Comparison of ENCODE assay signal across 25 mouse cellular contexts in genomic region chr2:68926913-68927790, GRCm38 (mm10).
A peak's percentile ranks its signal among the peaks of the same experiment; 100 is the strongest.
DNase-seq lines count a peak whose midpoint lies in the region; ATAC-seq lines count a peak whose summit lies in the region.
"Had no signal": no experiment of that assay in that cellular context is flagged by ENCODE, and none has a peak within 500 bp of the region (broad histone marks: within the 10 kb centered on the region; RNA-seq: fewer than 3 reads in every experiment).

No protein-coding gene starts in this region.

- ATAC-seq in hindbrain, embryonic 16.5 days: 0 out of 2 replicates have a peak, but pooled peaks have one; percentile 17
- no peak for ATAC-seq in hindbrain, embryonic 11.5 days (ENCODE audit: low FRiP score)
- ATAC-seq in midbrain, embryonic 11.5 days (ENCODE audit: low FRiP score): no peak
- ATAC-seq in intestine, embryonic 15.5 days: peak; percentile 84
- ATAC-seq: forebrain, embryonic 15.5 days; inflammation-experienced regulatory T-cells, adult 6 months; liver, embryonic 12.5 days; midbrain, embryonic 13.5 days; Patski had no signal

- DNase-seq in hindbrain, embryonic 11.5 days (ENCODE audit: low spot score): no peak
- peak; percentile 61 for DNase-seq in midbrain, embryonic 11.5 days (ENCODE audit: low spot score, missing footprints)
- DNase-seq in midbrain, embryonic 10.5 days (ENCODE audit: low spot score): no peak
- peak; percentile 21 for DNase-seq in yolk sac, embryonic 10.5 days (ENCODE audit: low spot score)
- DNase-seq in gastrocnemius, postnatal 25 days: no peak
- DNase-seq: adrenal gland, postnatal 10 days; cerebellum, adult 18-20 months; cerebellum, postnatal 14 days; gastrocnemius, postnatal 14 days; heart, adult 2 months; heart, postnatal 14 days; lung, adult 2 months; lung, postnatal 14 days had no signal

- no peaks in the 10 kb centered on the region for H3K9me3 ChIP-seq in hindbrain, embryonic 16.5 days (ENCODE audit: control insufficient read depth, low read length)
- no peaks in the 10 kb centered on the region for H3K9me3 ChIP-seq in hindbrain, embryonic 11.5 days (ENCODE audit: control insufficient read depth, low read length)
- no peaks in the 10 kb centered on the region for H3K9me3 ChIP-seq in midbrain, embryonic 11.5 days (ENCODE audit: control insufficient read depth, low read length)
- no peaks in the 10 kb centered on the region for H3K9me3 ChIP-seq in midbrain, embryonic 10.5 days (replicated peaks)
- no peaks in the 10 kb centered on the region for H3K9me3 ChIP-seq in intestine, embryonic 15.5 days
- H3K9me3 ChIP-seq: embryonic facial prominence, embryonic 15.5 days; forebrain, embryonic 15.5 days; G1E; heart, embryonic 13.5 days; hindbrain, embryonic 13.5 days; limb, embryonic 12.5 days; liver, embryonic 12.5 days; midbrain, embryonic 13.5 days had no signal

- H3K27ac ChIP-seq in hindbrain, embryonic 16.5 days (ENCODE audit: low read depth, low read length): no peak overlapping the region
- H3K27ac ChIP-seq in hindbrain, embryonic 11.5 days (ENCODE audit: low read depth, low read length): no peak overlapping the region
- no peak overlapping the region for H3K27ac ChIP-seq in midbrain, embryonic 11.5 days (ENCODE audit: low read depth, low read length)
- H3K27ac ChIP-seq in midbrain, embryonic 10.5 days (replicated peaks): no peak overlapping the region
- H3K27ac ChIP-seq in intestine, embryonic 15.5 days: peak overlapping the region; percentile 32; the same call in 1 of the 2 replicates
- H3K27ac ChIP-seq: embryonic facial prominence, embryonic 15.5 days; forebrain, embryonic 15.5 days; heart, adult 2 months; heart, embryonic 13.5 days; hindbrain, embryonic 13.5 days; limb, embryonic 12.5 days; liver, embryonic 12.5 days; midbrain, embryonic 13.5 days had no signal

- H3K36me3 ChIP-seq in hindbrain, embryonic 16.5 days (ENCODE audit: control insufficient read depth, insufficient read depth, low read length): no peaks in the 10 kb centered on the region
- no peaks in the 10 kb centered on the region for H3K36me3 ChIP-seq in hindbrain, embryonic 11.5 days (ENCODE audit: control insufficient read depth, insufficient read depth, low read length)
- H3K36me3 ChIP-seq in midbrain, embryonic 11.5 days (ENCODE audit: control insufficient read depth, insufficient read depth, low read length): no peaks in the 10 kb centered on the region
- H3K36me3 ChIP-seq in midbrain, embryonic 10.5 days: no peaks in the 10 kb centered on the region
- H3K36me3 ChIP-seq in intestine, embryonic 15.5 days: no peaks in the 10 kb centered on the region
- H3K36me3 ChIP-seq: embryonic facial prominence, embryonic 15.5 days; forebrain, embryonic 15.5 days; heart, embryonic 13.5 days; hindbrain, embryonic 13.5 days; limb, embryonic 12.5 days; liver, embryonic 12.5 days; midbrain, embryonic 13.5 days had no signal

- no peaks in the 10 kb centered on the region for H3K27me3 ChIP-seq in hindbrain, embryonic 16.5 days (replicated peaks; ENCODE audit: control insufficient read depth, insufficient read depth, low read length)
- no peaks in the 10 kb centered on the region for H3K27me3 ChIP-seq in hindbrain, embryonic 11.5 days (ENCODE audit: control insufficient read depth, insufficient read depth, low read length)
- no peaks in the 10 kb centered on the region for H3K27me3 ChIP-seq in midbrain, embryonic 11.5 days (ENCODE audit: control insufficient read depth, insufficient read depth, low read length)
- no peaks in the 10 kb centered on the region for H3K27me3 ChIP-seq in midbrain, embryonic 10.5 days (ENCODE audit: low read depth, poor library complexity, severe bottlenecking)
- no peaks in the 10 kb centered on the region for H3K27me3 ChIP-seq in intestine, embryonic 15.5 days (replicated peaks)
- H3K27me3 ChIP-seq: embryonic facial prominence, embryonic 15.5 days; forebrain, embryonic 15.5 days; heart, embryonic 13.5 days; hindbrain, embryonic 13.5 days; limb, embryonic 12.5 days; liver, embryonic 12.5 days; midbrain, embryonic 13.5 days; Patski had no signal

- no peaks in the 10 kb centered on the region for H3K4me1 ChIP-seq in hindbrain, embryonic 16.5 days (ENCODE audit: control insufficient read depth, insufficient read depth, low read depth, low read length)
- H3K4me1 ChIP-seq in hindbrain, embryonic 11.5 days (replicated peaks; ENCODE audit: control insufficient read depth, insufficient read depth, low read length): no peaks in the 10 kb centered on the region
- H3K4me1 ChIP-seq in midbrain, embryonic 11.5 days (ENCODE audit: control insufficient read depth, insufficient read depth, low read length): no peaks in the 10 kb centered on the region
- no peaks in the 10 kb centered on the region for H3K4me1 ChIP-seq in midbrain, embryonic 10.5 days
- 0 out of 2 replicates have a peak, but pooled peaks cover 8% of the 10 kb centered on the region for H3K4me1 ChIP-seq in intestine, embryonic 15.5 days (replicated peaks)

- no peak overlapping the region for H3K4me2 ChIP-seq in hindbrain, embryonic 16.5 days (ENCODE audit: low read length)
- H3K4me2 ChIP-seq in hindbrain, embryonic 11.5 days (replicated peaks; ENCODE audit: low read depth, low read length): no peak overlapping the region
- H3K4me2 ChIP-seq in midbrain, embryonic 11.5 days: no peak overlapping the region
- H3K4me2 ChIP-seq in intestine, embryonic 15.5 days (replicated peaks): no peak overlapping the region
- H3K4me2 ChIP-seq: embryonic facial prominence, embryonic 15.5 days; forebrain, embryonic 15.5 days; heart, embryonic 13.5 days; hindbrain, embryonic 13.5 days; limb, embryonic 12.5 days; liver, embryonic 12.5 days; midbrain, embryonic 13.5 days had no signal

- WGBS in hindbrain, embryonic 16.5 days: 74% methylated on average over 10 of the region's 10 CpGs
- WGBS in hindbrain, embryonic 11.5 days: 80% methylated on average over 10 of the region's 10 CpGs
- 89% methylated on average over 10 of the region's 10 CpGs for WGBS in midbrain, embryonic 11.5 days
- WGBS in midbrain, embryonic 10.5 days: 87% methylated on average over 10 of the region's 10 CpGs
- 77% methylated on average over 10 of the region's 10 CpGs for WGBS in intestine, embryonic 15.5 days

- no peak overlapping the region for H3K4me3 ChIP-seq in hindbrain, embryonic 16.5 days (ENCODE audit: low read length)
- no peak overlapping the region for H3K4me3 ChIP-seq in hindbrain, embryonic 11.5 days (ENCODE audit: low read depth, low read length)
- no peak overlapping the region for H3K4me3 ChIP-seq in midbrain, embryonic 11.5 days (ENCODE audit: low read depth, low read length)
- H3K4me3 ChIP-seq in midbrain, embryonic 10.5 days: no peak overlapping the region
- no peak overlapping the region for H3K4me3 ChIP-seq in intestine, embryonic 15.5 days (replicated peaks)
- H3K4me3 ChIP-seq: embryonic facial prominence, embryonic 15.5 days; forebrain, embryonic 15.5 days; heart, adult 2 months; heart, embryonic 13.5 days; hindbrain, embryonic 13.5 days; limb, embryonic 12.5 days; liver, embryonic 12.5 days; midbrain, embryonic 13.5 days had no signal

- no peak overlapping the region for H3K9ac ChIP-seq in hindbrain, embryonic 16.5 days (ENCODE audit: low read depth, low read length)
- H3K9ac ChIP-seq in hindbrain, embryonic 11.5 days (ENCODE audit: low read depth, low read length): no peak overlapping the region
- no peak overlapping the region for H3K9ac ChIP-seq in midbrain, embryonic 11.5 days (ENCODE audit: low read length)
- H3K9ac ChIP-seq in intestine, embryonic 15.5 days: no peak overlapping the region
- H3K9ac ChIP-seq: embryonic facial prominence, embryonic 15.5 days; forebrain, embryonic 15.5 days; heart, embryonic 13.5 days; hindbrain, embryonic 13.5 days; limb, embryonic 12.5 days; liver, embryonic 12.5 days; midbrain, embryonic 13.5 days had no signal

Comparison
In these comparisons a context has a peak if more than half of its experiments do, and no peak if none do; other contexts are left out.
1. ATAC-seq: peak in hindbrain, embryonic 16.5 days (single experiment) and intestine, embryonic 15.5 days (single experiment); none in hindbrain, embryonic 11.5 days (single experiment) and midbrain, embryonic 11.5 days (single experiment).
2. DNase-seq: peak in midbrain, embryonic 11.5 days (single experiment) and yolk sac, embryonic 10.5 days (single experiment); none in hindbrain, embryonic 11.5 days (single experiment), midbrain, embryonic 10.5 days (single experiment) and gastrocnemius, postnatal 25 days (single experiment).